8 mouse cellular contexts compared by ENCODE assay signal in the genomic region with DNA sequence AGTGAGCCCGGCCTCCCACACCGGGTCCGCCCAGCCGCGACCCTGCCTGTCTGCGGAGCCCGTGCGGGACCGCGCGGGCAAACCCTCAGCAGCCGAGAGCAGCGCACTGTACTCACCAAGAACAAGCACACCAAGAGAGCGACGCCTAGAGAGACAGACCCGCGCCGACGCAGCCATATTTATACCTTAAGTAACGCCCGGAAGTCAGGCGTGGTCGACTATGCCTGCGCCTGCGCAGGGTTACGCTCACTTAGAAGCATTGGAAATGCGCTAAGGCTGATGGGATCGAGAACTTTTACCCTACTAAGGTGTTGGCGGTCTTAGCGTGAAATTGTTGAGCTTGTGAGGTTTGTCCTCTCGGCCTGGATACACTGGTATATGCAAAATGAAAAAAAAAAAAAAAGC. TPM values are rescaled to one million over a fixed set of nuclear protein-coding genes. Genes with fewer than 3 reads are reported as not detected.
A peak's percentile ranks its signal among the peaks of the same experiment; 100 is the strongest.
DNase-seq lines count a peak whose midpoint lies in the region; ATAC-seq and TF ChIP-seq lines count a peak whose summit lies in the region.

A gene (minus strand): TSS at position 125 of the 405 bp plus-strand sequence.

- peak in 1 of 2 experiments; percentile 13; a peak in 1 of 4 replicates for TF ChIP-seq CTCF in CH12.LX (conservative IDR thresholded peaks at IDR 0.05 in 1 of 2, IDR thresholded peaks at IDR 0.05 in 1 of 2; ENCODE audit: low read depth in 2 of 2, low read length in 2 of 2)
- TF ChIP-seq CTCF in heart, postnatal 0 days (IDR thresholded peaks at IDR 0.05; ENCODE audit: low read depth) = no peak; the same call in 1 of the 2 replicates
- TF ChIP-seq CTCF in testis, adult 2 months (IDR thresholded peaks at IDR 0.05; ENCODE audit: control insufficient read depth, insufficient read depth, insufficient replicate concordance, low read depth, low read length) = 0 out of 2 replicates have a peak, but pooled peaks have one; percentile 9

- no peaks in the 10 kb centered on the region for H3K9me3 ChIP-seq in CH12.LX (replicated peaks; ENCODE audit: low read length)
- no peaks in the 10 kb centered on the region for H3K9me3 ChIP-seq in forebrain, embryonic 11.5 days (ENCODE audit: control insufficient read depth, low read length)
- H3K9me3 ChIP-seq in heart, postnatal 0 days (replicated peaks; ENCODE audit: control insufficient read depth, low read length) = no peaks in the 10 kb centered on the region
- H3K9me3 ChIP-seq in liver, embryonic 16.5 days (replicated peaks; ENCODE audit: control insufficient read depth, low read length) = no peaks in the 10 kb centered on the region
- H3K9me3 ChIP-seq in neural tube, embryonic 13.5 days = no peaks in the 10 kb centered on the region

- peaks cover 8 to 48% of the 10 kb centered on the region in 2 experiments for H3K4me1 ChIP-seq in CH12.LX (ENCODE audit: control insufficient read depth in 1 of 2, insufficient read depth in 2 of 2)
- H3K4me1 ChIP-seq in forebrain, embryonic 11.5 days (replicated peaks; ENCODE audit: control insufficient read depth, insufficient read depth, low read length) = no peaks in the 10 kb centered on the region; the same call in 1 of the 2 replicates
- H3K4me1 ChIP-seq in heart, postnatal 0 days (ENCODE audit: control insufficient read depth, insufficient read depth) = peaks cover 10% of the 10 kb centered on the region; the same call in 1 of the 2 replicates
- H3K4me1 ChIP-seq in liver, embryonic 16.5 days (ENCODE audit: control insufficient read depth, low read depth, low read length) = peaks cover 46% of the 10 kb centered on the region
- peaks cover 21% of the 10 kb centered on the region for H3K4me1 ChIP-seq in neural tube, embryonic 13.5 days (replicated peaks)
- H3K4me1 ChIP-seq in testis, adult 2 months (ENCODE audit: control insufficient read depth, insufficient read depth, low read length) = peaks cover 7% of the 10 kb centered on the region

- peak within 1 kb of the TSS; percentile 91 for H3K4me2 ChIP-seq in CH12.LX (ENCODE audit: insufficient read depth, low read depth, poor library complexity, severe bottlenecking)
- peak within 1 kb of the TSS; percentile 79 for H3K4me2 ChIP-seq in forebrain, embryonic 11.5 days (ENCODE audit: low read depth, low read length, severe bottlenecking)
- peak within 1 kb of the TSS; percentile 81 for H3K4me2 ChIP-seq in heart, postnatal 0 days (ENCODE audit: low read depth, low read length)
- peak within 1 kb of the TSS; percentile 74 for H3K4me2 ChIP-seq in liver, embryonic 16.5 days (ENCODE audit: low read depth, low read length)
- peak within 1 kb of the TSS; percentile 80 for H3K4me2 ChIP-seq in neural tube, embryonic 13.5 days

- WGBS in forebrain, embryonic 11.5 days = under 1% methylated on average over 31 of the region's 31 CpGs
- WGBS in heart, postnatal 0 days = under 1% methylated on average over 31 of the region's 31 CpGs
- WGBS in liver, embryonic 16.5 days (ENCODE audit: insufficient replicate concordance) = under 1% methylated on average over 31 of the region's 31 CpGs
- under 1% methylated on average over 31 of the region's 31 CpGs for WGBS in neural tube, embryonic 13.5 days

- ATAC-seq in forebrain, embryonic 11.5 days (replicated peaks; ENCODE audit: low FRiP score) = peak; percentile 90
- peak; percentile 93 for ATAC-seq in heart, postnatal 0 days (ENCODE audit: insufficient read depth, low read depth)
- peak; percentile 88 for ATAC-seq in liver, embryonic 16.5 days (ENCODE audit: low read depth)
- ATAC-seq in neural tube, embryonic 13.5 days (ENCODE audit: low read depth) = peak; percentile 92

- DNase-seq in CH12.LX (ENCODE audit: extremely low read depth) = peak; percentile 95
- DNase-seq in c-Kit-positive CD71-positive TER-119-negative erythroid progenitor cells, embryonic 14.5 days (ENCODE audit: low read depth) = peak; percentile 93
- peak; percentile 93 for DNase-seq in forebrain, embryonic 11.5 days (ENCODE audit: low spot score)
- DNase-seq in heart, postnatal 0 days (ENCODE audit: low spot score) = peak; percentile 94
- DNase-seq in kidney, postnatal 4 days = peak; percentile 90 to 95

- in situ Hi-C loops in CH12.LX (cut with MboI; ENCODE audit: low pct_ligation_motif_present, low pct_unique_long_range_greater_than_20kb, low sequenced_read_pairs) = loop anchor here (10.0 kb wide), 1 partner anchor 61 kb away; no protein-coding TSS in a partner anchor

- no peak for TF ChIP-seq EP300 in CH12.LX (IDR thresholded peaks at IDR 0.05; ENCODE audit: low read length)
- no peak for TF ChIP-seq EP300 in heart, postnatal 0 days (IDR thresholded peaks at IDR 0.05; ENCODE audit: low read depth)

- H3K9ac ChIP-seq in CH12.LX (ENCODE audit: insufficient read depth, low read depth) = peak within 1 kb of the TSS; percentile 99
- H3K9ac ChIP-seq in forebrain, embryonic 11.5 days (ENCODE audit: low read length) = peak within 1 kb of the TSS; percentile 88
- peak within 1 kb of the TSS; percentile 83 for H3K9ac ChIP-seq in heart, postnatal 0 days (replicated peaks; ENCODE audit: low read depth, low read length)
- H3K9ac ChIP-seq in liver, embryonic 16.5 days (ENCODE audit: low read depth, low read length) = peak within 1 kb of the TSS; percentile 93
- peak within 1 kb of the TSS; percentile 90 for H3K9ac ChIP-seq in neural tube, embryonic 13.5 days

- TF ChIP-seq POLR2A in CH12.LX (IDR thresholded peaks at IDR 0.05; ENCODE audit: low read depth, low read length) = peak; percentile 100
- TF ChIP-seq POLR2A in testis, adult 2 months (IDR thresholded peaks at IDR 0.05; ENCODE audit: control insufficient read depth, low read depth, low read length) = peak; percentile 99

- dilution Hi-C loops in CH12.LX (cut with MboI; ENCODE audit: extremely low pct_ligation_motif_present, extremely low pct_unique_long_range_greater_than_20kb, low sequenced_read_pairs) = no loop called here

- H3K36me3 ChIP-seq in CH12.LX (replicated peaks in 1 of 2; ENCODE audit: control insufficient read depth in 1 of 2, insufficient read depth in 1 of 2, low read length in 1 of 2) = peaks cover 14 to 41% of the 10 kb centered on the region in 2 experiments
- peaks cover 11% of the 10 kb centered on the region for H3K36me3 ChIP-seq in forebrain, embryonic 11.5 days (ENCODE audit: control insufficient read depth, insufficient read depth, low read length)
- peaks cover 38% of the 10 kb centered on the region for H3K36me3 ChIP-seq in heart, postnatal 0 days (replicated peaks; ENCODE audit: control insufficient read depth, insufficient read depth, low read length)
- peaks cover 27% of the 10 kb centered on the region for H3K36me3 ChIP-seq in liver, embryonic 16.5 days (ENCODE audit: control insufficient read depth, insufficient read depth)
- H3K36me3 ChIP-seq in neural tube, embryonic 13.5 days = peaks cover 23% of the 10 kb centered on the region
- H3K36me3 ChIP-seq in testis, adult 2 months (ENCODE audit: control insufficient read depth, insufficient read depth, low read length) = no peaks in the 10 kb centered on the region; the same call in 1 of the 2 replicates

- no peaks in the 10 kb centered on the region for H3K27me3 ChIP-seq in CH12.LX (replicated peaks)
- no peaks in the 10 kb centered on the region for H3K27me3 ChIP-seq in forebrain, embryonic 11.5 days (ENCODE audit: control insufficient read depth, insufficient read depth, low read length)
- no peaks in the 10 kb centered on the region for H3K27me3 ChIP-seq in heart, postnatal 0 days (ENCODE audit: control insufficient read depth, insufficient read depth, low read length)
- H3K27me3 ChIP-seq in liver, embryonic 16.5 days (ENCODE audit: control insufficient read depth, insufficient read depth, low read depth, low read length) = no peaks in the 10 kb centered on the region
- no peaks in the 10 kb centered on the region for H3K27me3 ChIP-seq in neural tube, embryonic 13.5 days
- H3K27me3 ChIP-seq in testis, adult 2 months (ENCODE audit: control insufficient read depth, insufficient read depth, low read length) = no peaks in the 10 kb centered on the region

- peaks cover 23% of the 10 kb centered on the region for H3K79me2 ChIP-seq in CH12.LX (replicated peaks; ENCODE audit: control insufficient read depth, extremely low read depth, insufficient read depth, poor library complexity, severe bottlenecking)

- peak within 1 kb of the TSS; percentile 84 to 96 (median 87) for H3K4me3 ChIP-seq in CH12.LX (replicated peaks in 1 of 3; ENCODE audit: low read depth in 2 of 3, low read length in 2 of 3, poor library complexity in 1 of 3)
- H3K4me3 ChIP-seq in forebrain, embryonic 11.5 days (ENCODE audit: low read depth, low read length) = peak within 1 kb of the TSS; percentile 76
- H3K4me3 ChIP-seq in heart, postnatal 0 days (ENCODE audit: low read depth, low read length) = peak within 1 kb of the TSS; percentile 87
- H3K4me3 ChIP-seq in liver, embryonic 16.5 days (ENCODE audit: low read depth, low read length) = peak within 1 kb of the TSS; percentile 88
- peak within 1 kb of the TSS; percentile 84 for H3K4me3 ChIP-seq in neural tube, embryonic 13.5 days
- H3K4me3 ChIP-seq in testis, adult 2 months (ENCODE audit: control insufficient read depth, low read depth, low read length) = peak within 1 kb of the TSS; percentile 91

- TF ChIP-seq RAD21 in CH12.LX (IDR thresholded peaks at IDR 0.05; ENCODE audit: low read depth, low read length) = no peak

- peak within 1 kb of the TSS; percentile 81 for H3K27ac ChIP-seq in CH12.LX (ENCODE audit: insufficient read depth, low read depth)
- H3K27ac ChIP-seq in forebrain, embryonic 11.5 days (ENCODE audit: low read depth, low read length) = peak within 1 kb of the TSS; percentile 90
- H3K27ac ChIP-seq in heart, postnatal 0 days (ENCODE audit: low read depth) = peak within 1 kb of the TSS; percentile 98
- peak within 1 kb of the TSS; percentile 95 for H3K27ac ChIP-seq in liver, embryonic 16.5 days (ENCODE audit: low read length)
- peak within 1 kb of the TSS; percentile 93 for H3K27ac ChIP-seq in neural tube, embryonic 13.5 days (replicated peaks)
- peak within 1 kb of the TSS; percentile 96 for H3K27ac ChIP-seq in testis, adult 2 months (ENCODE audit: control insufficient read depth, insufficient read depth, low read depth, low read length)

TF ChIP-seq in CH12.LX, 34 proteins besides CTCF, POLR2A, EP300 and RAD21 (continues in another document):
- TF ChIP-seq USF1 (IDR thresholded peaks at IDR 0.05; ENCODE audit: low read depth, low read length) = no peak; the same call in 1 of the 2 replicates
- TF ChIP-seq MAZ (IDR thresholded peaks at IDR 0.05; ENCODE audit: low read depth, low read length) = no peak

RNA-seq across cellular contexts. Expression of the gene that starts here (rescaled TPM):
- total RNA-seq in CH12.LX (2012; rRNA removed) (93.6 and 126 TPM in 2 replicates), CH12.LX (2014; rRNA removed) (148 and 150 TPM in 2 replicates)
- polyA plus RNA-seq in CH12.LX (2012; ENCODE audit: insufficient read length, low read depth) = 149 and 170 TPM in 2 replicates
- 93.2 and 103 TPM in 2 replicates for polyA plus RNA-seq in forebrain, embryonic 11.5 days (2014; fragmentation: Nextera tagmentation; extraction: Ambion mirVana)
- total RNA-seq in heart, postnatal 0 days (2014; rRNA removed; ENCODE audit: low replicate concordance) = 20.6 and 20.8 TPM in 2 replicates
- polyA plus RNA-seq in heart, postnatal 0 days (2015; fragmentation: Nextera tagmentation; extraction: Ambion mirVana) = 17.1 and 18.6 TPM in 2 replicates
- 41.3 and 44.2 TPM in 2 replicates for polyA plus RNA-seq in liver, embryonic 16.5 days (2015; fragmentation: Nextera tagmentation; extraction: Ambion mirVana)
- polyA plus RNA-seq in neural tube, embryonic 13.5 days (2015; fragmentation: Nextera tagmentation; extraction: Ambion mirVana) = 35.6 and 36.1 TPM in 2 replicates
- polyA plus RNA-seq in testis, adult 2 months (2012; rRNA removed) = 179 and 185 TPM in 2 replicates

Comparison
In these comparisons a context has a peak if more than half of its experiments do, and no peak if none do; other contexts are left out.
1. Peak in every context shown above with its lines: DNase-seq, ATAC-seq, H3K4me3 ChIP-seq and H3K27ac ChIP-seq.